Mouse (Mus musculus) heart, postnatal 0 days (tissue): Measurements from ENCODE around the gene Tm7sf2. TPM values are rescaled to one million over a fixed set of nuclear protein-coding genes. Genes with fewer than 3 reads are reported as not detected.

Source experiments
- ATAC-seq: fragments of 200-750 bp; cut with Nextera tagmentation; 2 replicates; pipeline ENCODE4 v1.8.0; 2017; ENCODE audit warnings: low read depth, moderate number of reproducible peaks, moderate library complexity; ENCODE audit not compliant: insufficient read depth
- DNase-seq: peaks from one replicate; pipeline ENCODE4 v3.0.0-alpha.2; 2016; ENCODE audit warnings: low spot score
- H3K27ac ChIP-seq: fragments of 300-500 bp; sonication (generic); 2 replicates; pipeline ENCODE4 v1.5.1; 2014; ENCODE audit warnings: low read depth, mild to moderate bottlenecking
- H3K27me3 ChIP-seq: fragments of 300-500 bp; sonication (generic); 2 replicates; pipeline ENCODE4 v1.6.1; 2014; ENCODE audit warnings: low read length, mixed read lengths; ENCODE audit not compliant: control insufficient read depth, insufficient read depth
- H3K36me3 ChIP-seq: fragments of 300-500 bp; sonication (generic); replicated peaks from 2 replicates; pipeline ENCODE4 v1.6.1; 2014; ENCODE audit warnings: low read length, mixed read lengths; ENCODE audit not compliant: control insufficient read depth, insufficient read depth
- H3K4me1 ChIP-seq: fragments of 300-500 bp; sonication (generic); 2 replicates; pipeline ENCODE4 v1.6.1; 2014; ENCODE audit warnings: antibody characterized with exemption; ENCODE audit not compliant: control insufficient read depth, insufficient read depth
- H3K4me2 ChIP-seq: fragments of 300-500 bp; sonication (generic); 2 replicates; pipeline ENCODE4 v1.6.1; 2014; ENCODE audit warnings: low read depth, mild to moderate bottlenecking, low read length, moderate library complexity
- H3K4me3 ChIP-seq: fragments of 300-500 bp; sonication (generic); 2 replicates; pipeline ENCODE4 v1.5.1; 2014; ENCODE audit warnings: low read depth, low read length
- H3K9ac ChIP-seq: fragments of 300-500 bp; sonication (generic); replicated peaks from 2 replicates; pipeline ENCODE4 v1.6.1; 2014; ENCODE audit warnings: low read depth, low read length, mixed read lengths
- H3K9me3 ChIP-seq: fragments of 300-500 bp; sonication (generic); replicated peaks from 2 replicates; pipeline ENCODE4 v1.6.1; 2016; ENCODE audit warnings: low read length; ENCODE audit not compliant: control insufficient read depth
- CTCF ChIP-seq: IDR thresholded peaks from 2 replicates; pipeline ENCODE4 v1.5.1; 2016; ENCODE audit warnings: antibody characterized with exemption, control low read depth, low read depth
- EP300 ChIP-seq: IDR thresholded peaks from 2 replicates; pipeline ENCODE4 v1.6.1; 2016; ENCODE audit warnings: antibody characterized with exemption, low read depth
- WGBS: fragments of 180-500 bp; shearing (Covaris S2); extraction: QIAGEN DNeasy Blood & Tissue Kit; methylation state at CpG from one replicate; pipeline ENCODE4 v1.1.7; 2014; 5-methylcytosine and 5-hydroxymethylcytosine counted together
- polyA plus RNA-seq: library from polyadenylated mRNA; unstranded; fragments of >200 nt; fragmentation: Nextera tagmentation; extraction: Ambion mirVana; gene quantifications from 2 replicates; pipeline ENCODE4 v1.2.1, GENCODE M21; 2015
- total RNA-seq: library from RNA; depleted of rRNA; stranded (reverse); fragments of >200 nt; gene quantifications from 2 replicates; pipeline ENCODE4 v1.2.3, GENCODE M21; 2014; ENCODE audit warnings: low replicate concordance

The Tm7sf2 gene
- total and polyA plus RNA-seq, 2 experiments from 2014 or later = 3.3 to 14.4 TPM

DNA sequence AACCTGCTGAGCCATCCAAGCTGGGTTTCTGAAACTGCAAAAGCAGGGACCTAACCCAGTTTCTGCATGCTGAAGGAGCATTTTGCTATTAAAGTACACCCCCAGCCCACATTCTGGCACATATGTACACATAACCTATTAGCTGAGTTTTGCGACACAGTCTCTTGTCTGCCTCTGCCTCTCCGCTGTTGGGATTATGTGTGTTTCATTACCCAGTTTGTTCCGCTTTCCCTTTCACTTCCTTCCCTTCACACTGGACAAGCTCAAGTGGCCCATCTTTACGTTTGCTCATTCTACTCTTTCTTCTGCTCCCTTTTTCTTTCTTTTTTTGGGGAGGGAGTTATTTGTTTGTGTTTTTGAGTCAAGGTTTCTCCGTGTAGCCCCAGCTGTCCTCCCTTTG is 5.7 kb upstream of the Tm7sf2 start:
- H3K4me3 ChIP-seq = no peak overlapping the region
- no peaks in the 10 kb centered on the region for H3K9me3 ChIP-seq
- H3K4me1 ChIP-seq = peaks cover 11% of the 10 kb centered on the region
- DNase-seq (no peak), ATAC-seq (no peak)
- no peaks in the 10 kb centered on the region for H3K27me3 ChIP-seq
- no peak for TF ChIP-seq EP300
- no peak for TF ChIP-seq CTCF
- peaks cover 47% of the 10 kb centered on the region for H3K36me3 ChIP-seq
- no peak overlapping the region for H3K9ac ChIP-seq
- H3K27ac ChIP-seq = no peak overlapping the region
- no peak overlapping the region for H3K4me2 ChIP-seq
- WGBS = 86% methylated on average over 5 of the region's 5 CpGs

DNA sequence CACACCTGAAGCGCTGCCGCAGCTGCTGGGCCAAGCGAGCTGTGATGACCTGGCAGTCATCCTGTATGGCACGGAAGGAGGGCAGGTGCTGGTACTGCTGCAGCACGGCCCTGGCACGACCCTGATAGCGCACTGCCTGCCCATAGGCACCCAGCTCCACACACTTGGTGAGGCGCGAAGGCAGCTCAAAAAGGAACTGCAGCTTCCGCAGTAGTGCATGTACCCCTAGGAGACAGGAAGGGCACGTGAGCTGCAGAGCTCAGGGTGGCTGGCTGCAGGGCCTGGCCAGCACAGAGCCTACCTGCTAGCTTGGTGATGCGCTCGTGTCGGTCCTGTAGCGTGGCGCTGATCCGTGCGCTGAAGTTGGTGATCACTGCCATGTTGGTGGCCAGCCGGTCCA is 3.1 kb upstream of the Tm7sf2 start:
- DNase-seq (no peak), ATAC-seq (no peak)
- Histone ChIP-seq H3K9ac (no peak overlapping the region), H3K9me3 (no peaks in the 10 kb centered on the region), H3K4me2 (no peak overlapping the region), H3K4me1 (peaks cover 16% of the 10 kb centered on the region), H3K27ac (no peak overlapping the region), H3K27me3 (no peaks in the 10 kb centered on the region), H3K4me3 (no peak overlapping the region), H3K36me3 (peaks cover 52% of the 10 kb centered on the region)
- TF ChIP-seq CTCF (no peak), EP300 (no peak)
- 91% methylated on average over 19 of the region's 19 CpGs for WGBS

DNA sequence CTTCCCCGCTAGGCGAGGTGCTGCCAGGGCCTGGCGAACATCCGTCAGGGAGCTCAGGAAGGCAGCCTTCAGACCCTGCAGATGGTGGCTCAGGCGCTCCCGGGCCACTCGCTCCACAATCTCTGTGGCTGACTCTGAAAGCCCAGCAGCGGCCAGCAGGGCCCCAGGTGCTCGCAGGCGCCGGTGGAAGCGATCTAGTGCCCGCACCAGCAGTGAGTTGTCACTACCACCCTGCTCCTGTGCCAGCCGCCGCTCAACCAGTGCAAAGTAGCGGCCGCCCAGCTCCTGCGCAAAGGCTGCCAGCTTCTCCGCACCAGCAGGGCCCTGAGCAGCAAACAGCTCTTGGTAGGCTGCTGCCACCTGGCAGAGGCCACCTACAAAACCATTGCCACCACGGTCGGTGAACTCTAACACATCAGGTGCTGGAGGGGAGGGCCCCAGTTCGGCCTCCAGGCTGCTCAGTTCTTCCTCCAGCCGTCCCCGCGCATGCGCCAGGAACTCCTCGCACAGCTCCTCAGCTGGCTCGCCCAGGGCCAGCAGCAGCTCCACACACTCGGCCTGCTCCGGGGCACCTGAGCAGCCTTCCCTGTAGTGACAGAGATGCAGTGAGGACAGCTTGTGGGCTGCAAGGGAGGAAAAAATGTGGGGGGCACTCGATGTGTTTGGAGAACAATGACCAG is 2.5 kb upstream of the Tm7sf2 start:
- 89% methylated on average over 31 of the region's 31 CpGs for WGBS
- Histone ChIP-seq H3K9ac (no peak overlapping the region), H3K27me3 (no peaks in the 10 kb centered on the region), H3K27ac (no peak overlapping the region), H3K9me3 (no peaks in the 10 kb centered on the region), H3K36me3 (peaks cover 52% of the 10 kb centered on the region), H3K4me2 (no peak overlapping the region), H3K4me1 (peaks cover 13% of the 10 kb centered on the region), H3K4me3 (no peak overlapping the region)
- no peak for DNase-seq
- no peak for ATAC-seq
- TF ChIP-seq CTCF (no peak), EP300 (no peak)

DNA sequence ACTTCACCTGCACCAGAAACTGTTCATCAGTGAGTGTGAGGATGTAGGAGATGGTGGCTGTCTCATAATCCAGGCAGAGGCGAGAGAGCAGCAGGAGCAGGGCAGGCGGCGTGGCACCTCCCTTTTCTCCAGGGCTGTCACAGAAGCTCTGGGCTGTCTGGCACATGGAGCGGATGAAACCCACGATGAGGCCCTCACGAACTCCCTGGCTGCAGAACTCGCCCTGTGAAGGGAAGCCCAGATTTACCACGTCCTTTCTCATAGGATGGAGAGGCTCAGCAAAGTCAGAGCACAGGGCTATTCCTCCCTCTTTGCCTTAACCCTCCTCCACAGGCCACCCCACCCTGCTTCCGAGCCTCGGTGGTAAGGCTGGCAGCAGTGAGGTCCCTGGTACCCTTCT is 1.7 kb upstream of the Tm7sf2 start:
- no peak overlapping the region for H3K4me3 ChIP-seq
- H3K9ac ChIP-seq = no peak overlapping the region
- H3K27me3 ChIP-seq = no peaks in the 10 kb centered on the region
- no peaks in the 10 kb centered on the region for H3K9me3 ChIP-seq
- H3K27ac ChIP-seq = no peak overlapping the region
- ATAC-seq (no peak), DNase-seq (no peak)
- 88% methylated on average over 10 of the region's 10 CpGs for WGBS
- no peak for TF ChIP-seq EP300
- TF ChIP-seq CTCF = no peak
- H3K4me2 ChIP-seq = no peak overlapping the region
- H3K36me3 ChIP-seq = peaks cover 46% of the 10 kb centered on the region
- H3K4me1 ChIP-seq = peaks cover 13% of the 10 kb centered on the region

DNA sequence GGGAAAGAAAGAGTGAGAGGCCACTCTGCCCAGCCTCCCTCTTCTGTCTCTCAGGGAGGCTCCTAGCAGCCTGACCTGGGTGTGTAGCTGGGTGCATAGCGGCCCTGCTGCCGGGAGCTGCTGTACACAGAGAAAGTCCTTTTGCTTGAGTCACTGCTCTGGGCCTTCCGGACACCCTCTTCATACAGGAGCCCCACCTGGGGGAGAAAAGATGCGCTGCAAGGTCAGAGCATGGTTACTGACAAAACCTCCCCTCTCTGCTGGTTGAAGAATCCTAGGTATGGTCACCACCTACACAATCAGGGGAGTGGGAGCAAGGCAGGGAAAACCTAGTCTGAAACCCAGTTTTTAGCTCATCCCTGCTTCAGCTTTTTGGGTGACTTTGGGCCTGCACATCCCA is 778 bp upstream of the Tm7sf2 start:
- no peak for DNase-seq
- H3K4me2 ChIP-seq = no peak overlapping the region
- no peaks in the 10 kb centered on the region for H3K27me3 ChIP-seq
- peaks cover 42% of the 10 kb centered on the region for H3K36me3 ChIP-seq
- 72% methylated on average over 4 of the region's 4 CpGs for WGBS
- H3K4me1 ChIP-seq = peaks cover 13% of the 10 kb centered on the region
- ATAC-seq = no peak
- no peak overlapping the region for H3K9ac ChIP-seq
- H3K27ac ChIP-seq = no peak overlapping the region
- H3K4me3 ChIP-seq = no peak overlapping the region
- no peak for TF ChIP-seq CTCF
- TF ChIP-seq EP300 = no peak
- H3K9me3 ChIP-seq = no peaks in the 10 kb centered on the region
